Mouse (Mus musculus) myocyte (in vitro differentiated cells): ENCODE results near the gene Smg9. TPM values are rescaled to one million over a fixed set of nuclear protein-coding genes. Genes with fewer than 3 reads are reported as not detected.

Experiments
- H3K27me3 ChIP-seq: one replicate; pipeline ENCODE4 v1.6.1; 2011; ENCODE audit not compliant: control insufficient read depth, insufficient read depth, insufficient read length
- H3K36me3 ChIP-seq: one replicate; pipeline ENCODE4 v1.6.1; 2011; ENCODE audit not compliant: control insufficient read depth, insufficient read depth
- H3K4me2 ChIP-seq: one replicate; pipeline ENCODE4 v1.6.1; 2011; ENCODE audit warnings: low read depth, control low read depth
- H3K4me3 ChIP-seq: one replicate; pipeline ENCODE4 v1.5.1; 2011; ENCODE audit warnings: mild to moderate bottlenecking, control low read depth, moderate library complexity
- H3K79me2 ChIP-seq: one replicate; pipeline ENCODE4 v1.6.1; 2011; ENCODE audit not compliant: control insufficient read depth, insufficient read depth
- H3ac ChIP-seq: one replicate; pipeline ENCODE4 v1.6.1; 2011; ENCODE audit not compliant: control insufficient read depth, insufficient read length
- CEBPB ChIP-seq: IDR thresholded peaks from 2 replicates; pipeline ENCODE4 v1.6.1; 2011; ENCODE audit warnings: mild to moderate bottlenecking, moderate library complexity; ENCODE audit not compliant: poor library complexity, insufficient read depth, severe bottlenecking
- E2F4 ChIP-seq: IDR thresholded peaks from one replicate; pipeline ENCODE4 v1.6.1; 2011; ENCODE audit warnings: mild to moderate bottlenecking, control low read depth, moderate library complexity; ENCODE audit not compliant: insufficient read depth
- MAX ChIP-seq: IDR thresholded peaks from one replicate; pipeline ENCODE4 v1.6.1; 2011; ENCODE audit warnings: low read depth, mild to moderate bottlenecking, control low read depth
- MYOD1 ChIP-seq, 3 experiments: IDR thresholded peaks; one replicate each; pipeline ENCODE4 v1.6.1; 2011; ENCODE audit warnings: control low read depth in 2 of 3, low read depth in 2 of 3, mild to moderate bottlenecking in 2 of 3, moderate library complexity in 1 of 3; ENCODE audit not compliant: insufficient read length in 2 of 3, control insufficient read depth in 1 of 3
- MYOG ChIP-seq, 3 experiments: IDR thresholded peaks; one replicate each; pipeline ENCODE4 v1.6.1; 2011; ENCODE audit warnings: control low read depth in 2 of 3, low read depth in 2 of 3, mild to moderate bottlenecking in 2 of 3; ENCODE audit not compliant: insufficient read length in 2 of 3, control insufficient read depth in 1 of 3, insufficient read depth in 1 of 3
- POLR2A ChIP-seq: IDR thresholded peaks from one replicate; pipeline ENCODE4 v1.6.1; 2011; ENCODE audit warnings: low read depth, mild to moderate bottlenecking, control low read depth, moderate library complexity; ENCODE audit not compliant: insufficient read length
- POLR2AphosphoS2 ChIP-seq: IDR thresholded peaks from one replicate; pipeline ENCODE4 v1.6.1; 2011; ENCODE audit warnings: low read depth, control low read depth; ENCODE audit not compliant: insufficient read length
- REST ChIP-seq: IDR thresholded peaks from one replicate; pipeline ENCODE4 v1.6.1; 2011; ENCODE audit warnings: mild to moderate bottlenecking, control low read depth, moderate library complexity; ENCODE audit not compliant: insufficient read depth, insufficient read length
- SRF ChIP-seq: IDR thresholded peaks from one replicate; pipeline ENCODE4 v1.6.1; 2011; ENCODE audit warnings: low read depth; ENCODE audit not compliant: control insufficient read depth, insufficient read length
- TCF12 ChIP-seq: IDR thresholded peaks from one replicate; pipeline ENCODE4 v1.6.1; 2011; ENCODE audit warnings: mild to moderate bottlenecking, control low read depth; ENCODE audit not compliant: poor library complexity, insufficient read depth, severe bottlenecking
- TCF3 ChIP-seq: IDR thresholded peaks from one replicate; pipeline ENCODE4 v1.6.1; 2011; ENCODE audit warnings: low read depth, control low read depth; ENCODE audit not compliant: insufficient read length
- USF1 ChIP-seq: IDR thresholded peaks from one replicate; pipeline ENCODE4 v1.6.1; 2011; ENCODE audit warnings: low read depth, mild to moderate bottlenecking, control low read depth, moderate library complexity
- polyA plus RNA-seq: library from polyadenylated mRNA; unstranded; fragments of >200 nt; fragmentation: generic; extraction: Trizol; gene quantifications from one replicate; pipeline ENCODE4 v1.2.1, GENCODE M21; 2012; ENCODE audit warnings: missing spikeins

Smg9 gene
- polyA plus RNA-seq, 1 experiment: 17.4 TPM

DNA sequence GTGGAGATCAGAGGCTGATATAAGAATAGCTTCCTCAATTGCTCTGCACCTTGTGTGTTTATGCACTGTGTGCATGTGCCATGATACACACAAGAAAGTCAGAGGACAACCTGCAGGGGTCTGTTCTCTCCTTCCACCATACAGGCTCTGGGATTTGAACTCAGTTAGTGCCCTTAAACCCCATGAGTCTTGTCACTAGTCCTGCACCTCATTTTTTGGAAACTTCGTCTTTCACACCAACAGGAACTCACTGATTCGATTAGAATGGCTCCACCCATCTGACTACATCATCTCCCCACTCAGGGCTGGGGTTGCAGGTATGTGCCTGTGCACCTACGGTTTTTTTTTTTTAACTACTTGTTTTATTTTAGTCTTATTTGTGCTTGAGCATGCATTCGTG, 31.2 kb upstream of the Smg9 start:
- H3K4me2 ChIP-seq: no peak overlapping the region
- no peaks in the 10 kb centered on the region for H3K36me3 ChIP-seq
- no peaks in the 10 kb centered on the region for H3K27me3 ChIP-seq
- TF ChIP-seq SRF (no peak), USF1 (no peak), MYOG (IDR thresholded peaks at IDR 0.05; ENCODE audit: control insufficient read depth in 1 of 3, insufficient read depth in 1 of 3, insufficient read length in 2 of 3, low read depth in 2 of 3) (no peak), CEBPB (no peak), POLR2AphosphoS2 (no peak), MAX (no peak), MYOD1 (IDR thresholded peaks at IDR 0.05; ENCODE audit: control insufficient read depth in 1 of 3, insufficient read length in 2 of 3, low read depth in 2 of 3) (no peak), POLR2A (no peak), REST (no peak), TCF3 (no peak), E2F4 (no peak), TCF12 (no peak)
- no peak overlapping the region for H3K4me3 ChIP-seq
- H3ac ChIP-seq: no peak overlapping the region
- H3K79me2 ChIP-seq: peaks cover 20% of the 10 kb centered on the region

DNA sequence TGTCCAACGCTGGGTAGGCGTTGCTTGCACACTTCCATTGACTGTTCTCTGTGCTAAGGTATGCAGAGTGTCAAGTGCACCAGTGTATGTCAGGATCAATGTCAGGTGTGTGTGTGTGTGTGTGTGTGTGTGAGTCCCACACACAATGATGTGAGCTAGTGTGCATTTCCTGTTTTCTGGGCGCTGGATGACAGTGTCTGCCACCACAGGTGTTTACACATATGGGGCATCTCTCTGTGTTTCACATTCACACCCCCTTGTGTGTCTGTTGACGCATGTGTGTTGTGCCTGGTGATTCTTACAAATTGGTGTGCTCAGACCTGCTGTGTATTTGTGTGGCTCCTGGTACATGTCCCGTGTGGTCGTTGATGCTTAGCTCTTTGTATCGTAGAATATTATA, 30.5 kb upstream of the Smg9 start:
- Histone ChIP-seq H3K27me3 (no peaks in the 10 kb centered on the region), H3ac (no peak overlapping the region)

DNA sequence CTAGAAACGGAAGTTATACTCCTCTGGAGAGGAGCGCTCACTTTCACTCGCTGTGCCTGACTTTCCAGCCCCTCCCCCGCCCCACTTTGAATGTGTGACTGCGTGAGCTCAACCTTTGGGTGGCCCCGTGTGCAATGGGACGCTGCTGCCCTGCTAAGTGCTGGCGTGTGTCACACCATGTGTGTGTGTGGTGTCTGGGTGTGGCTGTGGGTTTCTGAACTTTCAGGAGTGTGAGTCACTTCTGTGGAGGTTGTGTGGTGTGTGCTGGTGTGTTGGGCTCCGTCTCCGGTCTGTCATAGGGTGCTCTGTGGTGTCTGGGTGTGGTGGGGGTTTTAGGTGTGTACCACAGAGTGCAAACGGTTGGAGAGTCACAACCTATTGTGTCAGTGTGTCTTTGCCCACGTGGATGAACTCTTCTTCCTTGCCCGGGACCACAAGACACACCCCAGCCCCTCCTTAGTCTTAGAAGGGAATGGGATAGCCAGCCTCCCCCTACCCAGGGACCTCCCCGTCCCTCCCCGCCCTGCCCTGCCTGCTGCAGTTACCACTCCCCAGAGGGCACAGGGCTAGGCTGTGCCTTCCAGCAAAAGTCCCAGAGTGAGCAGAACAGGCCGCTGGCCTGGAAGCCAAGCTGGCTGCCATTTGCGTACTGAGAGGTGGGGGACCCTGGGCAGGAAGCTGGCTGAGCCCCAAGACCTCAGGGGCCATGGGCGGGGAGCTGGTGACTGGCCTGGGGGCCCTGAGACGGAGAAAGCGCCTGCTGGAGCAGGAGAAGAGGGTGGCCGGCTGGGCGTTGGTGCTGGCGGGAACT, 29.5 kb upstream of the Smg9 start, which contains the start of gene Kcnn4:
TSS of gene Kcnn4 (plus strand) at position 533 of the 811 bp plus-strand sequence.
- H3K4me2 ChIP-seq: peak within 1 kb of the TSS; percentile 86
- H3K36me3 ChIP-seq: no peaks in the 10 kb centered on the region
- H3K4me3 ChIP-seq: peak within 1 kb of the TSS; percentile 56
- H3K79me2 ChIP-seq: peaks cover 33% of the 10 kb centered on the region
- TF ChIP-seq POLR2AphosphoS2 (peak; percentile 69), MYOG (IDR thresholded peaks at IDR 0.05; ENCODE audit: control insufficient read depth in 1 of 3, insufficient read depth in 1 of 3, insufficient read length in 2 of 3, low read depth in 2 of 3) (peak in 2 of 3 experiments; percentile 52 to 75), E2F4 (no peak), POLR2A (peak; percentile 67), TCF12 (no peak), MAX (no peak), CEBPB (no peak), SRF (no peak), USF1 (no peak), TCF3 (no peak), REST (no peak), MYOD1 (IDR thresholded peaks at IDR 0.05; ENCODE audit: control insufficient read depth in 1 of 3, insufficient read length in 2 of 3, low read depth in 2 of 3) (peak in 1 of 3 experiments; percentile 56)
- no peaks in the 10 kb centered on the region for H3K27me3 ChIP-seq
- peak within 1 kb of the TSS; percentile 59 for H3ac ChIP-seq

More for the DNA sequence above, 30.5 kb upstream of the Smg9 start:
- Histone ChIP-seq H3K79me2 (peaks cover 24% of the 10 kb centered on the region), H3K4me3 (no peak overlapping the region), H3K4me2 (no peak overlapping the region), H3K36me3 (no peaks in the 10 kb centered on the region)
- TF ChIP-seq REST (no peak), CEBPB (no peak), SRF (no peak), TCF3 (no peak), MAX (no peak), POLR2A (no peak), TCF12 (no peak), MYOG (IDR thresholded peaks at IDR 0.05; ENCODE audit: control insufficient read depth in 1 of 3, insufficient read depth in 1 of 3, insufficient read length in 2 of 3, low read depth in 2 of 3) (no peak), MYOD1 (IDR thresholded peaks at IDR 0.05; ENCODE audit: control insufficient read depth in 1 of 3, insufficient read length in 2 of 3, low read depth in 2 of 3) (no peak), USF1 (no peak), E2F4 (no peak)

DNA sequence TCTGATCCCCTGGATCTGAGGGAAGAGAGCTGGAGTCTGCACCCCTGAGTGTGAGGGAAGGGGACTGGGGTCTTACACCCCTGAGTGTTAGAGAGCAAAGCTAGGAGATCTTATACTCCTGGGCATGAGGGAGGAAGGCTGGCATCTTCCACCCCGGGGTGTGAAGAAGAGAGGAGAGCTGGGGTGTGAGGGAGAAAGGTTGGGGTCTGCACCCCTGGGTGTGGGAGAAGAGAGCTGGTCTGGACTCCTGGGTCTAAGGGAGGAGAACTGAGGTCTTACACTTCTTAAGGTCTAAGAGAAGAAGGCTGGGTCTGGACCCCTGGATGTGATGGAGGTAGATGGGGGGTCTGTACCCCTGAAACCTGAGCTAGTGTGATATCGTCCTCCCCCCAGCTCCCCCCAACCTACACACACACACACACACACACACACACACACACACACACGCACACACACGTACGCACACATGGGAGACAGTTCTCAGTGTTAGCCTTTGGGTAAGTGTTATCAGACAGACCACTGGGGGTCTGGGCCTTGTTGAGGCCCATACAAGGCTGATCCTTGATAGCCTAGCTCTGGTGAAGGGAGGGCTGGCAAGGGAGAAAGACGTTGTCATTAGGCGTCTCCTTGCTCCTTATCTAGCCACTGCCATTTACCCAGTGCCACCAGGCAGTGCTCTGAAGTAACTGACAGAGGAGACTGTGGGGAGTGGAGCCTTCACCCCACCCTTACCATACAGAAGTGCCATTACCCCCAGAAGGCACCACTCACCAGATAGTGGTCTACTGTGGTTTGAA, 28.2 kb upstream of the Smg9 start:
- TF ChIP-seq MYOG (IDR thresholded peaks at IDR 0.05; ENCODE audit: control insufficient read depth in 1 of 3, insufficient read depth in 1 of 3, insufficient read length in 2 of 3, low read depth in 2 of 3) (no peak), POLR2AphosphoS2 (no peak), E2F4 (no peak), TCF3 (no peak), SRF (no peak), USF1 (no peak), REST (no peak), POLR2A (no peak), MAX (no peak), MYOD1 (IDR thresholded peaks at IDR 0.05; ENCODE audit: control insufficient read depth in 1 of 3, insufficient read length in 2 of 3, low read depth in 2 of 3) (no peak)
- Histone ChIP-seq H3K4me3 (peak overlapping the region; percentile 56), H3K4me2 (peak overlapping the region; percentile 86)

More for the DNA sequence above, 28.2 kb upstream of the Smg9 start:
- Histone ChIP-seq H3K36me3 (no peaks in the 10 kb centered on the region), H3K27me3 (no peaks in the 10 kb centered on the region), H3ac (peak overlapping the region; percentile 59), H3K79me2 (peaks cover 33% of the 10 kb centered on the region)
